Mouse (Mus musculus) megakaryocyte-erythroid progenitor cell, adult 5-6 weeks (primary cell): ENCODE results near the gene Arhgef38. TPM values are rescaled to one million over a fixed set of nuclear protein-coding genes. Genes with fewer than 3 reads are reported as not detected.

Experiments used
- ATAC-seq: replicated peaks from 2 replicates; pipeline ENCODE4 v1.8.0; 2016; ENCODE audit warnings: mild to moderate bottlenecking, inconsistent platforms; ENCODE audit not compliant: severe bottlenecking, poor library complexity, low FRiP score, low TSS enrichment
- total RNA-seq, 2 experiments: library from RNA; stranded (forward) in 1 of 2; stranded (reverse) in 1 of 2; fragments of 200-1000, 215-1000 nt in 1 of 2; fragments of >200 nt in 1 of 2; fragmentation: Nextera tagmentation in 1 of 2; gene quantifications; 2 replicates each; pipeline ENCODE4 v1.2.3; 2014 to 2017

Arhgef38 gene
- total RNA-seq, 2 experiments from 2014 or later, result not detected

- ATAC-seq, result no peak
Observed at GRCm38 (mm10) chr3:133098909-133099308, 135.8 kb downstream of the Arhgef38 start.

- ATAC-seq, result peak; percentile 93
Observed at GRCm38 (mm10) chr3:133098336-133098735, 136.4 kb downstream of the Arhgef38 start.

GRCm38 (mm10) chr3:133097936-133098335, 136.8 kb downstream of the Arhgef38 start:
- ATAC-seq, result peak; percentile 85

DNA sequence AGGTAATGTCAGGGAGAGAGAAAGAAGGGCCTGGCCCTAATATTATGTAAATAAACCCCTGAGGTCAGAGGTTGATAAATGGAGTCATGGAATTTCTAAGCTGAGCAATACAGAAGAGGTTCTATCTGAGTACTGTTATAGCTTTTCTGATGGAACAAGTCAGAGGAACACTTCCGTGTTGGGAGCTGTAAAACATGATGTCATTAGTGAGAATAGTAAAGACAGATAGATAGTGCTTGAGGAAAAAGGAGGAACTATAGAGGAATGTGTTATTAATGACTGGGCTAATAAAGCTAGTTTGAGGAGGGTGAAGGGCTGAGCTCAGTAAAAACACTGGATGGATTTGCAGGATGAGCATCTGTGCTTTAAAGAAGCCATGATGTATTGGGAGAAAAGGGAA, 140.4 kb downstream of the Arhgef38 start:
- ATAC-seq, result no peak

DNA sequence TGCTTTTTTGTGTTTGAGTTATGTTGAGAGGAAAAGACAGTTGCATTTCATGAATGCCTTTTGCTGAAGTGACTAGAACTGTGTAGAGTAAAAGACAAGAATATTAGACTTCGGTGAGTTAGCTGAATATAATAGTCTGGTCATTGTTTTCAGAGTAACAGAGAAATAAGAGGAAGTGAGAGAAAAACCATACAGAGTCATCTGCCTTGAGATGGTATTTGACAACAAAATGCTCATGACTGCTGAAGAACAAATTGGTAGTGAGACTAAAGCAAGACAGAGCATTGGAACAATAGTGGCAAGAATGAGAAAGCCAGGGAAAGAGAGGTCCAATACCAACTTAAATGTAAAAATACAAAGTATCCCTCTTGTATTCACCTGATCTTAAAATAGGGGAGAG, 141.8 kb downstream of the Arhgef38 start:
- no peak for ATAC-seq

DNA sequence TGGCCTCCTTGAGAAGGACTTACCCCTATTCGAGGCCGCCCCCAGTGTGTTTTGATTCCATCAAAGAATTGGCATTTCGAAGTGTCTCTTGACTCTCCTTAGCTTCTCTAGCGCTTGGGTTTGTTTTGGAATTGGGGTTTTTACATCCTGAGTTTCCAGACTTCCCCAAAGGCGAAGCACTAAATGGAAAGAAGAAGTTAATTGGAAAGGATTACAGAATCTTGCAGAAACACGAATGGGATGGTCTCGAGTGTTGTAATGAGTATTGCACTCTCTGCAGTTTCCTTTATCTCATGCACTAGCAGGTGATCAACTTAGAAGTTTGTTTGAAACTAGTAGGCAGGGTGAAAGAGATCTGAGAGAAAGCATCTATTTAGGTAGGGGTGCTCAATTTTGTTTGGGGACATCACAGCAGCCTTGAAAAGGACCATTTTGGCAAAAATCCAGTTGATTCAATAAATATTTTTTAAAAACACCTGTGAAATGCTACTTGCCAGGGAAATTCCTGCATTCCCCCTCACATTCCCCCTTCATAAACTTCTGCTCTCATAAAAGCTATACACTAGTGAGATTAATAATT, 142.4 kb downstream of the Arhgef38 start:
- ATAC-seq, result 0 out of 2 replicates have a peak, but pooled peaks have one; percentile 3

DNA sequence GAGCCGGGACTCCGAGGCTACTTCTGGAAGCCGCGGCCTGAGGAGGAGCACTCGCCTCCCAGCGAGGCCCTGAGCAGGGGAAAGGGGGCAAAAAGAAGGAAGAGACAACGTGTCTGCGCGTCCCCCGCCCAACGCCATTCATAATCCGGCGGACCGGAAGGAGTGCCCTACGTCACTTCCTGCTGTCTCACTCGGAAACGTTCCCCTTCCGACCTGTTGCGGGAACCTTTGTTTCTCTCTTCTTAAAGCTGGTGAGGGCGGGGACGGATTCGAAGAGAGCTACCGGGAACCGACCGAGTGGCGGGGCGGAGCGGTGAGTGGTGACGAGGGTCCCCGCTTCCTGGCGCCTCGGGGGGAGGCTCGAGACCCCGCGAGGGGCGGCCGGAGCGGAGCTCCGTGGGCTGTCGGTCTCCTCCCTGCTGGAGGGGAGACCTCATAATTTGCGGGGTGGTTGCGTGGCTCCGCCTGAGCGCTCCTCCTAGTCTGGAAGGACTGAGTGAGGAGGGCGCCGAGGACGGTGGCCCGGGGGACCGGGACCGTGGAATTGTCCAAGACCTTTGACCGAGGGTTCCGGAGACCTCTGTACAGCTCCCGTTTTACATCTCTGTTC, 143.0 kb downstream of the Arhgef38 start, which contains the start of the genes Ints12 and Gstcd:
TSS of gene Ints12 (plus strand) at position 177 of the 610 bp plus-strand sequence.
TSS of gene Gstcd (minus strand) at position 370 of the 610 bp plus-strand sequence.
- ATAC-seq, result peak; percentile 84

DNA sequence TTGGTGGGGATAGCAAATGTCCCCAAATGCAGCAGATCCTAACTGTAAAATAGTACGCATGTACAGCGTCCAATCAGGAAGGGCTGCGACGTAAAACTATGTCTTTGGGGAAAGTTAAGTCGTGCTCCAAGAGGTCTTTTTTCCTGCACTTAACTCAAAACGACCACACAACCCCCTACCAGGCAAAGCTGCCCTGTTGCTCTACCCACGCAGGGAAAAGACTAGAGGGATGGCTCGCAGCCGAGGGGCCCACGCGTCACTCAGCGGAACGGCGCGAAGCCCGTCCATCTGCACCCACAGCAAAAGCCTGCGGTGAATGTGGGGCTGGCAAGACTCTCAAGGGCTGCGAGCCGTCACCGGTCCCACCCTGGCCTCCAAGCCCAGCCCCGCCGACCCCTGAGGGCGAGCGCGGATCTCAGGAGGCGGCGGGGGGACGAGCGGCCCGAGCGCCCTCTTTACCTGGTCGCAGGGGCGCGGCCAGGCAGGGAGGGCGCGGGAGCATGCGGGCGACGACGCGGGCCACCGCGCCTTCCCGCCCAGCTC, 143.6 kb downstream of the Arhgef38 start:
- peak; percentile 58 for ATAC-seq

GRCm38 (mm10) chr3:133090247-133091120, 144.3 kb downstream of the Arhgef38 start:
- no peak for ATAC-seq

DNA sequence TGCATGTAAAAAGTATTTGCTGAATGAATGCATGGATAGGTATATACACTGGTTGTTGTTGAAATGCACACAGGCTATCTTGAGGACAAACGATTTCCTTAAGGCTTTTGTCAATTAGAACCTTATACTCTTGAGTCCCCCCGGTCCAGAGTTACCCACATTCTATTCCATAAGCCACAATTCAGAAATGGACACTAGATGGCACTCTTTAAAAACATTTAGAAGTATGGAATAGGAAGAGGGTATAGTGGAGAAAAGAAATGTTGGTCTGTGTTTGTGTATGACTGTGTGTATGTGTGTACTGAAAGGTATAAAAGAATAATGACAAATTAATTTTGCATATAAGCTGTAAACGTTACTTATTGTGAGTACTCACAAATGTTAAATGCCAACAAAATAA, 148.9 kb downstream of the Arhgef38 start:
- ATAC-seq, result peak; percentile 93

DNA sequence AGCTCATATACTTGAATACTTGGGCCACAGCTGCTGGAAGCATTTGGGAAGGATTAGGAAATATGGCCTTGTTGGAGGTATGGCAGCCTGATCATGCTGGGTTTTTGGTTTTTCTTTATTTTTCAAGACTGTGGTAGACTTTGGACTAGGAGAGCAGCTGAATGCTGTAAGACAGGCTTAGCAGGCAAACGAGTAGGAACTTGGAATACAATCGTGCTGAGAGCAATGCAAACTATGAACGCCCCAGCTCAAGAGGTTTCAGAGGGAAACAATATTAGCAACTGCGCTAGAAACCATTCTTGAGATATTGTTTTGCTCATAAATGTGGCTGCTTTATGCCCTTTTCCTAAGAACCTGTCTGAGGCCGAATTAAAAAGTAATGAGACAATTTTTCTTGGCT, 152.0 kb downstream of the Arhgef38 start:
- no peak for ATAC-seq

DNA sequence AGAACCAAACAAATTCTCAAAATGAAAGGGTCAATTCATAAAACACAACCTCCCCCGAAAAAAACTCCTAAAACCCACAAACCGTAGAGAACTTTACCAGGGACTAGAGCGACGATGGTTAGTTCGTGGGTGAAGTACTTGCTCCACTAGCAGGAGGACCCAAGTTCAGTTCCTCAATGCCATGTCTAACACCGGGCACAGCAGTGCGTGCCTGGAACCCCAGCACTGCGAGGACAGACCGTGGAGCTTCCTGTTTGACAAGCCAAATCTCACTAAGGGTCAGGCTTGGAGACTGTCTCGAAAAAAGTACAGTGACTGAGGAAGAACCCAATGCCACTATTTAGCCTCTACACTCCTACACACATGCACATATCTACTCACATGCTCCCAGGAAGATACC, 159.2 kb downstream of the Arhgef38 start:
- ATAC-seq, result no peak

Other genes with a start within 250 kb of the Arhgef38 start
- gene Ints12, start 143.1 kb downstream of the Arhgef38 start, total RNA-seq (2014; fragmentation: Nextera tagmentation), result 15.2 and 22.1 TPM in 2 replicates
- gene Ints12, start 143.1 kb downstream of the Arhgef38 start, total RNA-seq (2017), result 18.0 and 18.9 TPM in 2 replicates
- 24.8 and 38.4 TPM in 2 replicates for gene Gstcd, start 142.9 kb downstream of the Arhgef38 start, total RNA-seq (2014; fragmentation: Nextera tagmentation)
- gene Gstcd, start 142.9 kb downstream of the Arhgef38 start, total RNA-seq (2017), result 24.9 and 26.4 TPM in 2 replicates
- gene Ppa2, start 75.2 kb upstream of the Arhgef38 start, total RNA-seq (2014; fragmentation: Nextera tagmentation), result 62.3 and 99.2 TPM in 2 replicates
- gene Ppa2, start 75.2 kb upstream of the Arhgef38 start, total RNA-seq (2017), result 109 and 119 TPM in 2 replicates